Mouse (Mus musculus): ENCODE measurements around the gene Cacna2d3. TPM values are rescaled to one million over a fixed set of nuclear protein-coding genes. Genes with fewer than 3 reads are reported as not detected.
A peak's percentile ranks its signal among the peaks of the same experiment; 100 is the strongest.

Cacna2d3 gene
- polyA plus RNA-seq, 1 experiment, result not detected

DNA sequence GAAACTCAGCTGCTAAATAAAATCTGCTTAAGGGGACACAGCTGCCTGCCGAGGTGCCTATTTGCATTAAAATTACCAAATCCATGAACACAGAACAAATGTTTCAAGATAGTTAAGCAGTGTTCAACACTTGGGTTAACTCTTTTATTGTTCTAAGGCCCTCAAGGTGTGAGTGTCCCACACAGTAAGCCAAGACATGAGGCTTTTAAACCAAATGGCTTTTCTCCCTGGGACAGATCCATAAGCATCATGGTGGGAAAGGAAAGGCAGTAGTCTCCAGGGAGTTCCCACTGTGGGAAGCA, 516.7 kb downstream of the Cacna2d3 start:
- TF ChIP-seq CTCF (IDR thresholded peaks at IDR 0.05; ENCODE audit: insufficient read depth, low read depth, low read length), result no peak
- TF ChIP-seq POLR2A (IDR thresholded peaks at IDR 0.05; ENCODE audit: insufficient read depth, low read depth, low read length), result no peak
- Histone ChIP-seq H3K27ac (ENCODE audit: insufficient read depth, low read depth, low read length) (no peak overlapping the region), H3K4me3 (ENCODE audit: insufficient read depth, low read depth, low read length) (no peak overlapping the region), H3K4me1 (ENCODE audit: control insufficient read depth, insufficient read depth, low read length) (no peaks in the 10 kb centered on the region)
- 50% methylated on average over 1 of the region's 1 CpGs for WGBS

DNA sequence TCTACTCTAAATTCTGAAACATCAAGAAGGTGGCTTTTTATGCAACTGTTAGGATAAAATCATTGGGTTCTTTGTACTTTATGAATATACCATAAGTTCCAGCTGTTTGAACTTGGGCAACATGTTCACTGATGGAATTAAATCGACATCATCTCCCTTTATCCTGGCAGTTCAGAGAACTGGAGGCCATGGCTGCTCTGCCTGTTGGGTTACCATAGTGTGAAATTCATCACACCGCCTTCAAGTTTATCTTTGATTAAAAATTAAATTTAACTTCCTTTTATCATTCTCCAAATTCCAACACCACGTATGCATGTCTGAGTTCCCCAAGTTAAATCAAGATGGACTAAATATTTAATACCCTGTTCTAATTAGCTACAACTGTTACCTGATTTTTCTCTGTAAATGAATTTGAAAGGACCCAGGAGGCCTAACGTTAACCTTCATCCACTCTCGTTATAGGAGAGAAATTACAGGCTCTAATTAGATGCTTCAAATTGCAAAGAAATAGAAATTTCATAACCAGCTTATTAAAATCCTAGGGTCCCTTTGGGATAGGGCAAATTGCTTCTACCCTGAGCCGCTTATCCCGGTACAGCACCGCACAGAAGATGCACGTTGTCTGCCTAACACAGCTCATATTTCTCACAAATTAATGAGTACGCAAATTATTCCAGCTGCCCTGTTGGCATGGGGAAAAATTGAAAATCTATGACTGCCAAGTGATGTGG, 517.3 kb downstream of the Cacna2d3 start:
- TF ChIP-seq POLR2A (IDR thresholded peaks at IDR 0.05; ENCODE audit: insufficient read depth, low read depth, low read length), result no peak
- no peak for TF ChIP-seq CTCF (IDR thresholded peaks at IDR 0.05; ENCODE audit: insufficient read depth, low read depth, low read length)
- H3K4me1 ChIP-seq (ENCODE audit: control insufficient read depth, insufficient read depth, low read length), result no peaks in the 10 kb centered on the region
- no peak overlapping the region for H3K27ac ChIP-seq (ENCODE audit: insufficient read depth, low read depth, low read length)
- H3K4me3 ChIP-seq (ENCODE audit: insufficient read depth, low read depth, low read length), result no peak overlapping the region
- WGBS, result 79% methylated on average over 10 of the region's 10 CpGs

DNA sequence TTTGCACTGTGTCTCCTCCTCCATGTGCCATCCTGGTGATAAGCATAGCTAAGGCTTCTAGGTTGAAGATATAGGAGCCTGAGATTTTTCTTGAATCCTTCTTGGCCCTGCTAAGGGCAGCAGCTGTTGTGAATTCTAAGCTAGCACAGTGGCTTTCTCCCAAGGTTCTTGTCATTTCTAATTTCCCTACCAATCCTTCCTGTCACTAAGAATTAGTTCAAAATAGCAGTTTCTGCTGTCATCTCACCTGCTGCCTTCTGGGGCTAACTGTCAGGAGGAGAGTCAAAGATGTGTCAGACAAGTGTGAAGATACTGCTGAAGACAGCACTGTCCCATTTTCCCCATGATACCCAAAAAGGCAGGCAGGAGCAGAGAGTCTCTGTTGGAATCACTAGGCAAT, 525.5 kb downstream of the Cacna2d3 start:
- no peak overlapping the region for H3K4me3 ChIP-seq (ENCODE audit: insufficient read depth, low read depth, low read length)
- no peaks in the 10 kb centered on the region for H3K4me1 ChIP-seq (ENCODE audit: control insufficient read depth, insufficient read depth, low read length)
- TF ChIP-seq POLR2A (IDR thresholded peaks at IDR 0.05; ENCODE audit: insufficient read depth, low read depth, low read length) (no peak), CTCF (IDR thresholded peaks at IDR 0.05; ENCODE audit: insufficient read depth, low read depth, low read length) (no peak)
- H3K27ac ChIP-seq (ENCODE audit: insufficient read depth, low read depth, low read length), result no peak overlapping the region

DNA sequence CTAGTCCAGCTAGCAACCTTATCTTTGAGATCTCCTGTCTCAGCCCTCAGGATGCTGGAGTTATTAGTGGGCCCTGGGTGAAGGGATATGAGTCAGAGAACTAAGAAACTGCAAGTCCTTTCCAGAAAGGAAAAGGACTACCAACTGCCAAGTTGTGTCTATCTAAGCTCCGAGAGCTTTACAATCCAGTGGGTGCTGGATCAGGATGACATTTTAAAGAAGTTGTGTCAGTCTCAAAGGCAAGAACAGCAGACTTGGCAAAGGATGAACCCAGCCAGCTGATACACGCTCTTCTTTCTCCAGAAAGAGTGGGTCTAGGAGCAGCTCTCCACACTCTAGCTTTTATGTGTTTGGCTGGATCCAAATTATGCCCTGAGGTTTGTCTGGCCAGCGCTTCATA, 530.2 kb downstream of the Cacna2d3 start:
- TF ChIP-seq POLR2A (IDR thresholded peaks at IDR 0.05; ENCODE audit: insufficient read depth, low read depth, low read length), result no peak
- TF ChIP-seq CTCF (IDR thresholded peaks at IDR 0.05; ENCODE audit: insufficient read depth, low read depth, low read length), result no peak
- H3K27ac ChIP-seq (ENCODE audit: insufficient read depth, low read depth, low read length), result no peak overlapping the region

DNA sequence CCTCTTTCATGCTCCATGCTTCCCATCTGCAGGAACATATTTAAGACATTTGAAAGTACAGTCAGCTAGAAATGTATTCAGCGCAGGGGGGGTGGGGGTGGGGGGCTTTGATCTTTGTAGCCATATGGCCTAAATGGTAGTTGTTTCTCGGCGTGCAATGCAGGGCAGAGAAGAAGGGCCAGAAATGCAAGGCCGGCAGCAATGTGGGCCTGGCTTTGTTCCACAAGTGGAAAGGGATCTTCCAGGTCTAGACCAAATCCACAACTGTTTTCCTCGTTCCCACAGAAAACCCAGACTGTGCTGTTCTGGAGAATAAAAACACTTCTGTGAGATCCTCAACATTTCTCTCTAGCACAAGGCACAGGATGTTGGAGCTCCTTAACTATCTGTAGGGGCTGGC, 537.9 kb downstream of the Cacna2d3 start:
- H3K27ac ChIP-seq (ENCODE audit: insufficient read depth, low read depth, low read length), result no peak overlapping the region
- H3K4me3 ChIP-seq (ENCODE audit: insufficient read depth, low read depth, low read length), result no peak overlapping the region
- H3K4me1 ChIP-seq (ENCODE audit: control insufficient read depth, insufficient read depth, low read length), result peaks cover 6% of the 10 kb centered on the region
- 91% methylated on average over 5 of the region's 5 CpGs for WGBS
- TF ChIP-seq CTCF (IDR thresholded peaks at IDR 0.05; ENCODE audit: insufficient read depth, low read depth, low read length) (no peak), POLR2A (IDR thresholded peaks at IDR 0.05; ENCODE audit: insufficient read depth, low read depth, low read length) (no peak)

More for the DNA sequence above, 530.2 kb downstream of the Cacna2d3 start:
- 96% methylated on average over 3 of the region's 3 CpGs for WGBS
- Histone ChIP-seq H3K4me1 (ENCODE audit: control insufficient read depth, insufficient read depth, low read length) (no peaks in the 10 kb centered on the region), H3K4me3 (ENCODE audit: insufficient read depth, low read depth, low read length) (no peak overlapping the region)

DNA sequence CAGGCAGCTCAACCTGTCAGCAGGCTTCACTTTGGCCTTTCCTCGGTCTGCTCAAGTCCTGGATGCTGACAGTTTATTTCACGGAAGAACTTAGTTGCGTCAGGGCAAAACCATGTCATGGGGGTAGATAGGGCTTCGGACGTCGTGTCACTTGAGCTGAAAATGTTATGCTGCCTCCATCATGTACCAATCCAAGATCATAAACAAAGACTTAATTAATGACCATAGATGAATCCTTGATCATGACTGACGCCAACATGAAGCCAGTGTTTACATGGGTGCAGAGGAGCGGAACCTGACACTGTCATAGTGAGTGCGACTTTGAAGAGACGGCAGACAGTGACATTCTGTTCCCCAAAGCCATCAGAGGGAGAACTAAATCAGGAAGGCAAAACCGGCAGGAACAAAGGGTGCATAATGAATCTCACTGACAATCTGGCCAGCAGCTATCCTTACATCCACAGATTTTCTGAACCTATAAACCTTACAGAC, 542.2 kb downstream of the Cacna2d3 start:
- WGBS, result 66% methylated on average over 11 of the region's 11 CpGs
- Histone ChIP-seq H3K4me3 (ENCODE audit: insufficient read depth, low read depth, low read length) (no peak overlapping the region), H3K27ac (ENCODE audit: insufficient read depth, low read depth, low read length) (no peak overlapping the region), H3K4me1 (ENCODE audit: control insufficient read depth, insufficient read depth, low read length) (peaks cover 8% of the 10 kb centered on the region)
- TF ChIP-seq CTCF (IDR thresholded peaks at IDR 0.05; ENCODE audit: insufficient read depth, low read depth, low read length) (no peak), POLR2A (IDR thresholded peaks at IDR 0.05; ENCODE audit: insufficient read depth, low read depth, low read length) (no peak)

DNA sequence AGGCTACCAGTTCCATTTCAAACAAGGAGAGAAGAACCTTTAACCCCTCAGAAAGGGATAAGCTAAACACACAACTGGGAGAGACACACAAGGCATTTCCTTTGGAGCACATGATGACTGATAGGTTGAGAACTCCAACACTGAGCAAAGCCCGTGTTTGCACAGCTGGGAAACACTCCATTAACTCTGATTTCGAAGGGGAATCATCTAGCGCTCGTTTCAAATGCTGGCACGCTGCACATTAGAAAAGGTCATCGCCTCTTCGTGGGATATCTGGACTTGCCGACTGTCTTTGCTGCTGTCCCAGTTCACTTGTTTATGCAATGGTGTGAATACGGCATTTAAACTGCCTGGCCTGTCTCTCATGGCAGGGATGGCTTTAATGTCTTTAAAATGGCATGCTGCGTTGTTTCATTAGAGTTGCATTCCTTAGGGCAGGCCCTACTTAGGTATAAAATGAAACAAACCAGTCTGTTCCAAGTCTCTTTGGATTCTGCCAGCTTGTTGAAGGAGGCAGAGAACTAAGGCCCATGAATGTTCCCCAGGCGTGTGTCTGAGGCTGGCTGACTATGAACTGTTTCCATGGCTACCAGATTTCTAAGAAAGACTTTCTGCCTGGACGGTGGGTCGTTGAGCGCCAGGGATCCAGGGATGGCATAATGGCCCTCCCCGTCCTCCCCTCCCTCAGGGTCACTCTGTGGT, 542.8 kb downstream of the Cacna2d3 start:
- H3K4me1 ChIP-seq (ENCODE audit: control insufficient read depth, insufficient read depth, low read length), result peaks cover 8% of the 10 kb centered on the region
- 0 out of 2 replicates have a peak overlapping the region, but pooled peaks have one; percentile 21 for H3K27ac ChIP-seq (ENCODE audit: insufficient read depth, low read depth, low read length)
- H3K4me3 ChIP-seq (ENCODE audit: insufficient read depth, low read depth, low read length), result no peak overlapping the region
- TF ChIP-seq POLR2A (IDR thresholded peaks at IDR 0.05; ENCODE audit: insufficient read depth, low read depth, low read length) (no peak), CTCF (IDR thresholded peaks at IDR 0.05; ENCODE audit: insufficient read depth, low read depth, low read length) (no peak)
- 32% methylated on average over 15 of the region's 15 CpGs for WGBS

DNA sequence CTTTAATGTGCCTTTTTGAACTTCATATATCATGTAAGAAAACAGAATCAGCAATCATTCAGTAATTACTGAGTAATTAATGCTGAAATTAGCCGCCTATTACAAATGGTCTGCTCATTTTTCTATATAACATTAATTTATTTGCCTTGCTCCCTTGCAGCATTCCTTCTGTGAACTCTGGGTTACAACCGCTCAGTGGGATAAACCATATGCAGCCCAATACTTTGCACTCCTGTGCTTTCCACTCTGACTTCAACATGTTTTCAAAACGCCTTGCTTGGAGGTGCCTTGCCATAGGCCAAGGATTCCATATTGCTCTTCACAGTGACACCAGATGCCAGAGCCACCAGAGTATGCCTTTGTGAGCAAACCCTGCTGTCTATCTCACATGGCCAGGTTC, 546.9 kb downstream of the Cacna2d3 start:
- H3K27ac ChIP-seq (ENCODE audit: insufficient read depth, low read depth, low read length), result no peak overlapping the region
- H3K4me1 ChIP-seq (ENCODE audit: control insufficient read depth, insufficient read depth, low read length), result peaks cover 6% of the 10 kb centered on the region
- WGBS, result 93% methylated on average over 3 of the region's 3 CpGs
- no peak overlapping the region for H3K4me3 ChIP-seq (ENCODE audit: insufficient read depth, low read depth, low read length)
- TF ChIP-seq CTCF (IDR thresholded peaks at IDR 0.05; ENCODE audit: insufficient read depth, low read depth, low read length) (no peak), POLR2A (IDR thresholded peaks at IDR 0.05; ENCODE audit: insufficient read depth, low read depth, low read length) (no peak)

DNA sequence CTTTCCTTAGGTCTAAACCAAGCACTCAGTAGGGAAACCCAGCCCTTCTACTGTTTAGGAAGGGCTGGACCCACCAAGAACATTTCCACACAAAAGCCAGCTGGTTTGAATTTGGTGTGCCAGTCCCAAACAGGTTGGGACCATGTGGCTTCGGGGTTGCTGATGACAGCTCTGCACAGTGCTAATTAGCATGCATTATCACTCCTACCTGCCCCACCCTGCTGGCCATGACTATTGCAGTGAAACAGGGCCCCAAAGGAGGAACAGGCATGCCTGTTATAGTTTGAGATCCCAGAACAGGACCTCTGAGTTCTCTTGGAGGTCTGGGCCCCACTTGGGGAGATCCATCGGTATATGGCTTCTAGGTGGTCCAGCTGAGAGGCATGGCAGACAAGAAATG, 549.5 kb downstream of the Cacna2d3 start:
- no peak for TF ChIP-seq POLR2A (IDR thresholded peaks at IDR 0.05; ENCODE audit: insufficient read depth, low read depth, low read length)
- no peak for TF ChIP-seq CTCF (IDR thresholded peaks at IDR 0.05; ENCODE audit: insufficient read depth, low read depth, low read length)
- Histone ChIP-seq H3K27ac (ENCODE audit: insufficient read depth, low read depth, low read length) (no peak overlapping the region), H3K4me3 (ENCODE audit: insufficient read depth, low read depth, low read length) (no peak overlapping the region), H3K4me1 (ENCODE audit: control insufficient read depth, insufficient read depth, low read length) (no peaks in the 10 kb centered on the region)
- 85% methylated on average over 2 of the region's 2 CpGs for WGBS

Measured in olfactory bulb, adult 2 months (tissue).